Mouse (Mus musculus): Measurements from ENCODE around the gene Zfp536.
A peak's percentile ranks its signal among the peaks of the same experiment; 100 is the strongest.
"Not testable (repeated sequence)": the region's sequence is repeated elsewhere in the genome, so short reads cannot be mapped to it uniquely, and the experiment has no call there.

Zfp536 gene

DNA sequence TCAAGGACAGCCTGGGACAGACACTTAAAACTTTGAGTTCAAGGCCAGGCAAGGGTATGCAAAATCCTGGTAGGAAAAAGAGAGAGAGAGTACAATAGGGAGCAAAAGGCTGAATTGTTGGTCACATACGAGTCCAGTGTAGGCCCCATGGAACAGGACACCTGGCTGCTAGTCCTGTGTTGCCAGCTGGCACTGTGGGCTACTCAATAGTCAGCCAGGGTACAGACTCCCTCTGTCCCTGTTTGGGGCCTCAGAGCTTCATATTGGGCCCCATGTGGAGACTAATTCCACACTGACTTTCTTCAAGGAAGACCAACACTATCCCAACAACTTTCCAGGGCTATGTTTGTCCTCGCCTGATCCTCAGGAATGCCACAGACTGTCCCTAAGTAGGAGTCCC, 87.1 kb downstream of the Zfp536 start:
- DNase-seq: no peak

DNA sequence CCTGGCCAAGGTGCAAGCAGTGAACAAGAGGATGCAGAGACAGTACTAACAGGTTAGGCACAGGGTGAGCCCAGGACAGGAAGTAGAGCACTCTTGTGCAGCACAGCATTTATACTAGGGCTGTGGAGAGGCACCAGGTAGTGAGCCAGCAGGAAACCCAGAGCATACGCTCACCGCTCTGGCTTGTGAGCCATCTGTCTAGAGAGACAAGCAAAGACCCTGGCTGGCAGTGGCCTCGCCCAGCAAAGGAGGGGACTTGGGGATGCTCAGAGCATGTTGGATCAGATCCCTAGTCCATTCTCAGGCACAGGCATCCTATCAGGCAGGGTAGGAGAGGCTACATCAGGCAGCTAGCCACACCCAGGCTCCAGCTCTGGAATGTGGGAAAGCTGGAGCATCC, 88.2 kb downstream of the Zfp536 start:
- no peak for DNase-seq

- DNase-seq: no peak
Measured at GRCm38 (mm10) chr7:37681335-37681734, 92.1 kb downstream of the Zfp536 start.

- DNase-seq: no peak
Measured at GRCm38 (mm10) chr7:37663676-37664365, 109.6 kb downstream of the Zfp536 start.

GRCm38 (mm10) chr7:37648671-37649070, 124.8 kb downstream of the Zfp536 start:
- DNase-seq: no peak

- DNase-seq: no peak
Measured at GRCm38 (mm10) chr7:37647917-37648615, 125.4 kb downstream of the Zfp536 start.

DNA sequence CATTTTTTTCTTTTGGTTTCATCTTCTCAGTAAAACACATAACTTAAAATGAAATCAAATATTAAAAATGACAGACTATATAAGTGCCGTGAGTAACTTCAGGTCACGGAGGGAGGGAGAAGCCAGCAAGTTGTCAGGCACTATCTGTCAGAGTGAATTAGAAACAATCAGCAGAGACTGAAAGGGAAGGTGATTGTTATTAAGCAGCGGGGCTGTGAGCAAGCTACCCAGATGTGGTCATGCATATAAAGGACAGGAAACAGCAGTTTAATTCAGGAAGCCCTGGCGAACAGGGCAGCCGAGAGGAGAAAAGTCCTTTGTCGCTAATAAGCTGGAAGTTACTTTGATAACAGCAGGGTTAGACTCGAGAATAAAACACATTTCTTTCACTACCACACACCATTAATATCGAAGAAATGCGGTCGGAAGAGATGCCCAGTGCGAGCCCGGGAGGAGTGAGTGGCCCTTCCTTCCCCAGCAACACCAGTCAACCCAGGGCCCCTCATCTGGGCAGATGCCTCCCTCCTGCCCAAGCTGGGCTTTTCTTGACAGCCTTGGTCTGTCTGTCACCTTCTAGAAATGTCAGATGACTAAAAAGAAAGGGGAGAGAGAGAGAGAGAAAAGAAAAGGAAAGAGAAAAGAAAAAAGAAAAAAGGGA, 133.6 kb downstream of the Zfp536 start:
- DNase-seq: no peak

DNA sequence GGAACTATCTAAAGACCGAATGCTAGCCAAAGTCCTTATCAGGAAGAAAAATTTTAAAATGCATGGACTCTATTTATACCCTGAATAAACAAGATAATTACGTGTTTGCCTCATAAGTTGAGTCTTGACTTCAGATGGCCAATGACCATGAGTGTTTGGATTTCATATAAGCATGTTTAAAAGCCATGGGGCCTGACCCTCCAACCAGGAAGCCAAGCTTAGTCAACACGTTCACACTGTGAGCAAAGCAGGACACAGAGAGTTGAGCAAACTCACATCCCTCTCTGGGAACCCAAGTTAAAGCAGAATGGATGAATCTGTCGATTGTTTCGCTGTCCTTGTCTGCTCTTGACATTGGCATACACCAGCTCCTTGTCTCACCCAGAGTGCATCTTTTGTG, 138.6 kb downstream of the Zfp536 start:
- no peak for DNase-seq

DNA sequence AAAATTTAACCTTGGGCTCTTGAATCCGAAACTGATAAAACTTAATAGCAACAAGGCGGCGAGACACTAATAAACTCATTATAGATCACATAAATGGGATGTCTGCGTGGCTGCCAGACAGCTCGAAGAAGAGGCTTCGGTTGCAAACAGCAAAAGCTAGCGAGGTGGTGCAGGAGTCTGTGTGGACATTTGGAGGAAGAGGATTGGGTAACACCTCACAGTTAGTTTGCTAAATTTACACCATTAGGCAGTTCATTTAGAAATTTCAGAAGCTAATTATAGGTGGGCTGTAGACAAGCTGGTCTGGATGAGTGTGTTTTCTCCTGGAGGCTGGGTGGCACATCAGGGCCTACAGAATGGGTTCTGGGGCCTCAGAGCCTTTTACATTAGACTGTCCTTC, 143.0 kb downstream of the Zfp536 start:
- no peak for DNase-seq

GRCm38 (mm10) chr7:37627897-37628510, 145.4 kb downstream of the Zfp536 start:
- no peak for DNase-seq

DNA sequence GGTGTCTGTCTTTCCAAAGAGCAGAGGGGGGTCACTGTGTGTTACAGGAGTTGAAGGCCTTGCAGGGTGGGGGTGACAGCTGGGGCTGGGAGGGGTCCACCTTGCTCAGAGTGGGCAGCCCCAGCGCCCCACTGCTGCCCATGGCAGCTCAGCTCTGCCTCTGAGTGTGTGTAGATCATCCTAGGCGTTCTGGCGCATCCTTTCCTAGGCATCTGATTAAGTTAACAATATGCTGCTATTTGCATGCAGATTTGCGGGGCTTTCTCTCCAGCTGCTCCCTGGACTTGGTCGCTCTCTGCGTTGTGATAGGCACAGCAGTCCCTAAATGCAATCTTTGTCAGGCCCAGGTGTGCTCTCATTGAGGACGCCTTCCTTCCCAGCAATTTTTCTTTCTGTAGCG, 147.7 kb downstream of the Zfp536 start:
- DNase-seq: no peak

GRCm38 (mm10) chr7:37624759-37625340, 148.6 kb downstream of the Zfp536 start:
- no peak for DNase-seq

DNA sequence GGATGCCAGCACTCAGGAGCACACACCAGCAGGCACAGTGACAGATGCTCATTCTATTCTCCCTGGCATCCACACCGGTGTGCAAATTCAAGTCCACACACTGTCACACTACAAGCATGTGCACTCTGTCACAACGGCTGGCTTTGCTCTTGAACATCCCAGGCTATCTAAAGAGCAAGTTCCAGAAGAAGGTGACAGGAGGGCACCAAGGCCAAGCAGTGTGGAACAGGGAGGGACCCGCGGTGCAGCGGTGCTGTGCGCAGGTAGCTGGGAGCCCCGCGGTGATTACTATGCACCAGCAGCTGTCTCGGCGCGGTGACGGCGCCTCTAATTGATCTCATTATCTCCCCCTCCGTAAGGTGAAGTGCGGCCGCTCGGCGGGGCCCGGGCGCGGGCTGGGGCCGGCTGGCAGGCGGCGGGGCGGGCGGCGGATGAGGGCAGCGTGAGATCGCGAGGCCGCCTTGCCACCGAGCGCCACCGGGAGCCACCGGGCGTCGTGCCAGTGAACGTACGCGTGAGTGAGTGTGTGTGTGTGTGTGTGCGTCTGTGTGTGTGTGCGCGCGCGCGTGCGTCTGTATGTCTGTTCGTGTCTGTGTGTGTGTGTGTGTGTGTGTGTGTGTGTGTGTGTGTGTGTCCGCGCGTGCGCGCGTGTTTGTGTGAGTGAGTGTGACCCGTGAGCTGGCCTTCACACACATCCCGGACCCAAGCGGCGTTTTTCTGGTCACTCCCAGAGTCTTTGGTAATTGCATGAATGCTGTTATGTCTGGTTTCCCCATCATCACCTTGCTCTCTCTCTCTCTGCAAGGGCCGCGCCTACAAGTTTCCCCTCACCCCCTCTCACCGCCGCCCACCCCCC, 149.3 kb downstream of the Zfp536 start:
- peak; percentile 3 for DNase-seq

- no peak for DNase-seq
Measured at GRCm38 (mm10) chr7:37619254-37619653, 154.2 kb downstream of the Zfp536 start.

GRCm38 (mm10) chr7:37617880-37618279, 155.6 kb downstream of the Zfp536 start:
- no peak for DNase-seq

DNA sequence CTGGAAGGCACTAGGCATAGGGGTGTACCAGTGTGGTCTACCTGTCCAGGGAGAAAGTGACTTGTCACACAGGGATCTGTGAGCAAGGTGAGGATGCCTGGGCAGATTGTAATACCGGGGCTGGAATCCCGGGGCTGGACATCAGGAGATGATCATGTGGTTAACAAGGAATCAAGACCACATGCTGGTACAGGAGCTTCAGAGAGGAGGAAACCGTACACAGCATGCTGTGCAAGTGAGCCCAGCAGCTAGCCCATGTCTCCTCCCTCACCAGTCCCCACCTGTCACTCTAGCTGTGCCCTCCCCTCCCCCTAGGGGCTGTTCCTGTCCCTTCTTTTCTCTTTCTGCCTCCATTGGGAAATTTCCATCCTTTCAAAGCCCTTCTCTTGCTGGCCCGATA, 157.5 kb downstream of the Zfp536 start:
- DNase-seq: no peak

- DNase-seq: no peak
Measured at GRCm38 (mm10) chr7:37614381-37614780, 159.1 kb downstream of the Zfp536 start.

- DNase-seq: no peak
Measured at GRCm38 (mm10) chr7:37608556-37608955, 164.9 kb downstream of the Zfp536 start.

GRCm38 (mm10) chr7:37607906-37608305, 165.5 kb downstream of the Zfp536 start:
- DNase-seq: no peak

DNA sequence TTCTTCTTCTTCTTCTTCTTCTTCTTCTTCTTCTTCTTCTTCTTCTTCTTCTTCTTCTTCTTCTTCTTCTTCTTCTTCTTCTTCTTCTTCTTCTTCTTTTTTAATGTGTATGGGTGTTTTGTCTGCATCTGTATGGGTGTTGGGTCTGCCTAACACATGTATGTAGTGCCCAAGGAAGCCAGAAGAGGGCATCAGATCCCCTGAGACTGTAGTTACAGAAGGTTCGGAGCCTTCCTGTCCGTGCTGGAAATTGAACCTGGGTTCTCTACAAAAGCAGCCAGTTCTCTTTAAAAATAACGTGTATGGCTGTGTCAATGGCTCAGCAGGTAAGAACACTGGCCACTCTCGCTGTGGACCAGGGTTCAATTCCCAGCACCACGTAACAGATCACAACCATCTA, 167.0 kb downstream of the Zfp536 start:
- no peak for DNase-seq

DNA sequence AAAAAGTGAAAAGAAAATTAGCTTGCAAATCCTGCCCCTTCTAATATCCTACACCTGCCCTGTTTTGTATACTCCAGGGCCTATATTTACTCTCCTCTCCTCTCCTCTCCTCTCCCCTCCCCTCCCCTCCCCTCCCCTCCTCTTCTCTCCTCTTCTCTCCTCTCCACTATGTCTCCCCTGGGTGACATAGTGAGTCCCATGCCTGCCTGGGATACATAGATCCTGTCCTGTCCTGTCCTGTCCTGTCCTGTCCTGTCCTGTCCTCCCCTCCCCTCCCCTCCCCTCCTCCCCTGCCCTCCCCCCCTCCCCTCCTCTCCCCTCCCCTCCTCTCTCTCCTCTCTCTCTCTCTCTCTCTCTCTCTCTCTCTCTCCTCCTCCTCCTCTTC, 169.9 kb downstream of the Zfp536 start:
- not testable (repeated sequence) for DNase-seq

- DNase-seq: no peak
Measured at GRCm38 (mm10) chr7:37602871-37603524, 170.4 kb downstream of the Zfp536 start.
